Mouse (Mus musculus): ENCODE data around the gene Snrnp70. TPM values are rescaled to one million over a fixed set of nuclear protein-coding genes. Genes with fewer than 3 reads are reported as not detected.

Gene Snrnp70
- total RNA-seq, 2 experiments from 2014 or later, result 87.9 to 90.7 TPM

DNA sequence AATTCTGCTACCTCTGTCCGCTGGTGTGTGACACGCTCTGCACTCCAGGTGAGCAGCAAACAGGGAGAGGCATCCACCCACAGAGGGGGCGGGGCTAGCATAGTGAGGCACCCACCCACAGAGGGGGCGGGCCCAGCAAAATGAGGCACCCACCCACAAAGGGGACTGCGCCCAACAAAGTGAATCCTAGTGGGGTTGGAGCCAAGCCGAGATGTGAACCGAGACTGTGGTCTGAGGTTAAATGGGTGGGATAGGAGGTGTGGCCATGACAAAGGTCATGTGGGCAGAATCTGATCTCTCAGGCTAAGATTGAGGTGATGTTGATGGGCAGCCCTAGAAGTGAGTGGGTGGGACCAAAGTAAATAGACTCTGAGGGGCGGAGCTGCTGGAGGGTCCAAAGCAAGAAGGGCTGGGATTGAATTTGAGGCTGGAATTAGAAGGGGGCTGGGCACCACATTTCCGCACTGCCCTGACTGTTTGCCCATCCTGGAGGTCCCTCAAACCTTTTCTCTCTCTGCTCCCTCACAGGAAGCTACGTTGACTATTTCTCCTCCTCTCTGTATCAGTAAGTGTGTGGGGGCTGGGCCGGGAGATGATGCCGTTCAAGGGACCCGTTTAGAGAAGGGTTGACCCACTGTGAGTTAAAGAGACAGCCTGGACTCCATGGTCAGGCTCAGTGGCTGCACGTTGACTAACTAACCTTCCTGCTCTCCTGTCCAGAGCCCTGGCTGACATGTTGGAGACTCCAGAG lies 57.2 kb downstream of the Snrnp70 start:
- H3K27ac ChIP-seq, result peak overlapping the region; percentile 99
- DNase-seq, result peak; percentile 66
- peak overlapping the region; percentile 90 for H3K4me3 ChIP-seq
- TF ChIP-seq CTCF (IDR thresholded peaks at IDR 0.05), result no peak
- intact Hi-C loops (cut with DNase I), result no loop called here

DNA sequence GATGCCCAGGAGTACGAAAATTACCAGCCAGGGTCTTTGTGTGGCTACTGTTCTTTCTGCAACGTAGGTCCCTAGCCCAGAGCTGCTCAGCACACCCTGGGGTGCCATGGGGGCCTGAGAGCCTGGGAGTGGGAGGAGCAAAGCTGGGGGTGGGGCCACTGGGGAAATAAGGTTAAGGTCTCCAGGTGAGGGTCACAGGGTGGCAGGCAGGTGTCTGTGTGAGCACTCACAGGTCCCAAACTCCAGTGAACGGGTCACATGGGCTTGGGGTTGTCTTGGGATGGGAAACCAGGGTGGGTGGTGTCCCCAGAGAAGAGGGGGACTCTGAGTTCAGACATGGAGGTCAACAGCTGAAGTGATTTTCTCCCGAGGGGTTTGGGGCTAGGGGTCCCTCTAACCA lies 58.1 kb downstream of the Snrnp70 start:
- no peak for DNase-seq
- no peak for TF ChIP-seq CTCF (IDR thresholded peaks at IDR 0.05)
- intact Hi-C loops (cut with DNase I), result no loop called here
- Histone ChIP-seq H3K27ac (peak overlapping the region; percentile 99), H3K4me3 (peak overlapping the region; percentile 90)

DNA sequence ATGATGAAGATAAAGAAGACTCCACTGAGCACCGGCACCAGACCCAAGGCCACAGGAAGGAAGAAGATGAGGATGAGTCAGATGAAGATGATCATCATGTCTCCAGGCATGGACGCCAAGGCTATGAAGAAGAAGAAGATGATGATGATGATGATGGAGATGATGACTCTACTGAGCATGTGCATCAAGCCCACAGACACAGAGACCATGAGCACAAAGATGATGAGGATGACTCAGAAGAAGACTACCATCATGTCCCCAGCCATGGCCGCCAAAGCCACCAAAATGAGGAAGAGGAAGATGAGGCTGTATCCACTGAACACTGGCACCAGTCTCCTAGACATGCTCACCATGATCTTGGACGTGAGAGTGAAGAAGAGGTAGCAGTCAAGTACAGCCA lies 59.2 kb downstream of the Snrnp70 start:
- H3K27ac ChIP-seq, result peak overlapping the region; percentile 99
- intact Hi-C loops (cut with DNase I), result no loop called here
- TF ChIP-seq CTCF (IDR thresholded peaks at IDR 0.05), result no peak
- DNase-seq, result no peak
- H3K4me3 ChIP-seq, result peak overlapping the region; percentile 90

DNA sequence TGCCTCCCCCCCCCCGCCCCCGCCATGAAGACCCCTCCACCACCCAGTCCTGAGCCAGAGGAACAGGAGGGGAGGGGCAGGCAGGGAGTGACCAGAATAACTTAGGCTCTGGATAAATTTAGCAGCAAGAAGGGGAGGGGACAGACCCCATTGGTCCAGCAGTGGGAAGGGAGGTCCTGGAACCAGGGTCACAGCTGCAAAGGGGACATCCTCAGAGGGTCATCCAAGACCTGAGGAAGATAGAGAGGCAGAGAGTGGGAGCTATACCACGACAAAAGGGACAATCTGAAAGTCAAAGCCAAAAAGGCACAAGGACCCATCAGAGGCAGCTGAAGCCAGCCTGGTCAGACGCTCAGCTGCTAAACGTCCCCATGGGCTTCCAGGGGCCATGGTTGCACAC lies 60.5 kb downstream of the Snrnp70 start, which contains the start of gene Hrc:
Hrc (plus strand) TSS at position 235 of the 400 bp plus-strand sequence.
- no peak for TF ChIP-seq CTCF (IDR thresholded peaks at IDR 0.05)
- peak; percentile 84 for DNase-seq
- intact Hi-C loops (cut with DNase I), result no loop called here
- peak within 1 kb of the TSS; percentile 90 for H3K4me3 ChIP-seq
- peak within 1 kb of the TSS; percentile 99 for H3K27ac ChIP-seq

DNA sequence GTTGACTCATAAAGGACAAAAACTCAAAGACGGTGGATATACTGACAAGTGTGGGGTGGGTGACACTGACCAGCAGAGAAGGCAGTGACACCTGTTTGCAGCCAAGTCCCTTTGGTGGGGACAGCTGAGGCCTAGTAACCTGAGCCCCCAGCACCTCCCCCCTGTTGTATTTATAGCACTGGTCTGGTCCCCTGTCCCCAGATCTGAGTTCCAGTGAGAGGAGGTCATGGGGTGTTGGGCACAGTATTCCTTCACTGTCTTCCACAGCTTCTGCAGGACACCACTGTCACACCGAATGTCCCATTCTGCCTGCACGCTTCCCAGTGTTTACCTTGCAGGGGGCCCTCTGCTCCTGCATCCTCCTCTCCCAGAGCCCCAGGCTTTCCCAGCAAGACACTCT lies 60.9 kb downstream of the Snrnp70 start:
- H3K27ac ChIP-seq, result peak overlapping the region; percentile 99

DNA sequence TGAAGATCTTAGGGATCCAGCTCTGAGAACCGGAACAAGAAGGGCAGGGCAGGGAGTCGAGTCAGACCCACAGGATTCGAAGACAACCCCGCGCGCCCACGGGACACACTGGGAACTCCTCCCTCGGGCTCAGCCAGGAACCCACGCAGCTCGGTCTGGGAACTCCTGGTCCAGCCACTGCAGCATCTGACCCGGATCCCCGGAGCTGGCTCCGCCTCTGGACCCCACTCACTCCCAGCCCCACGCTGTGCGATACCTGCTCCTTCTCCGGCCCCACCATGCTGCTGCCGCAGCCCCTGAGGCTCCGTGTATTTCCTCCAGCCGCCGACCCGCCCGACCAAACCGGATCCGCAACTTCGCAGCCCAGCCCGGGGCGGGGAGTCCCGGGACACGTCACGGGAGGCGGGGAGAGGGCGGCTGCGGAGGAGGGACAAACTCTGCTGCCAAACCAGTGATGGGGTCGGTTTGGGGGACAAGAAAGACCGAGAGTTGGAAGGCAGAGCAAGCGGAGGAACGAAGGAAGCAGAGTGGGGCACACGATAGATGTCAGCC lies 62.0 kb downstream of the Snrnp70 start, which contains the start of gene Trpm4:
Trpm4 (minus strand) TSS at position 350 of the 552 bp plus-strand sequence.
- TF ChIP-seq CTCF (IDR thresholded peaks at IDR 0.05), result no peak
- peak within 1 kb of the TSS; percentile 90 for H3K4me3 ChIP-seq
- intact Hi-C loops (cut with DNase I), result no loop called here
- peak within 1 kb of the TSS; percentile 99 for H3K27ac ChIP-seq
- DNase-seq, result peak; percentile 96

More for the DNA sequence above, 60.9 kb downstream of the Snrnp70 start:
- intact Hi-C loops (cut with DNase I), result no loop called here
- DNase-seq, result peak; percentile 87
- TF ChIP-seq CTCF (IDR thresholded peaks at IDR 0.05), result no peak
- peak overlapping the region; percentile 90 for H3K4me3 ChIP-seq

DNA sequence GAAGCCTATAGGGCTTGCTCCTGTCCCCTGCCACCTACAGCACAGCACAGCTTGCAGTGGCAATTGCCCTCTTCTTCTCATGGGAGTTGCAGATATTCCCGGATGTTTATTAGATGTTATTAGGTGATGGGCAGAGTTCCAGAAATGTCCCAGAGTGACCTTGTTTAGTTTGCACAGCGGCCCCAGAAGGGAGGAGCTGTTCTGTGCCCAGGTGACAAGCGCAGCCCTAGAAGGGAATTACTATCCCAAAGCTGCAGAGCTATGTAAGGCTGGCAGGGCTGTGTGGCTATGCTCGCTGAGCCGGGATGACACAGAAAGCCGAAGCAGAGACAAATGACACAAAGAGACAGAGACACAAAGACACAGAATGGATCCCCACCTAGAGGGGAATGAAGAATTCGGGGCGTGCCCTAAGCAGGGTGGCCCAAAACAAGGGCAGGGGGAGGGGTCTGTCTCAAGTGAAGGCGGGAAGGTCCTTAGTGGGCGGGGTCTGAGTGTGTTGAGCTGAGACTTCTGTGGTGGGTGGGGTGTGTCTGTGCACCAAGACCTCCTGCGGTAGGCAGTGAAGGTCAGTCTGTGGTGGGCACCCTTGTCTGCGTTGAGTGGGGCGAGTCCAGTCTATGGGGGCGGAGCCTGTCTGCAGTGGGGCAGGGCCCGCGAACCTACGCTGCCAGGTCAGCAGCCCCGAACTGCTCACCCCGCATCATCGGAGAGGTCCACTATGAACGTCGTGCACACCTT lies 62.7 kb downstream of the Snrnp70 start:
- no peak for TF ChIP-seq CTCF (IDR thresholded peaks at IDR 0.05)
- Histone ChIP-seq H3K4me3 (peak overlapping the region; percentile 90), H3K27ac (peak overlapping the region; percentile 99)
- peak; percentile 65 for DNase-seq
- intact Hi-C loops (cut with DNase I), result no loop called here

DNA sequence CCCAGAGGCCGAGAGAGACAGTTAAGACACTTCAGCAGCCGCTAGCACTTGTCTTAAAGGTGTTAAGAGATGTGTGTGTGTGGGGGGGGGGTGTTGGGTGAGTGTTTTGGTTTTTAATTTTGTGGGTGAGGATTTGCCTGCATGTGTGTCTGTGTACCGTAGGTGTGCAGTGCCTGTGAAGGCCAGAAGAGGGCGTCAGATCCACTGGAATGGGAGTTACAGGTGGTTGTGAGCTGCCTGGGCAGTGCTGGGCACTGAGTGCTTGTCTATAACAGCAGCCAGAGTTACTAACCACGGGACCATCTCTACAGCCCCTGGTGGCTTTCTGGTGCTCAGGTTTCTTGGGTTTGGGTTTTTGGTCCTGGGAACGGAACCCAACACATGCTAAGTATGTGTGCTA lies 64.0 kb downstream of the Snrnp70 start:
- no peak for DNase-seq
- H3K4me3 ChIP-seq, result no peak overlapping the region
- intact Hi-C loops (cut with DNase I), result no loop called here
- peak; percentile 29; the same call in 1 of the 2 replicates for TF ChIP-seq CTCF (IDR thresholded peaks at IDR 0.05)
- H3K27ac ChIP-seq, result peak overlapping the region; percentile 99; the same call in 1 of the 2 replicates

DNA sequence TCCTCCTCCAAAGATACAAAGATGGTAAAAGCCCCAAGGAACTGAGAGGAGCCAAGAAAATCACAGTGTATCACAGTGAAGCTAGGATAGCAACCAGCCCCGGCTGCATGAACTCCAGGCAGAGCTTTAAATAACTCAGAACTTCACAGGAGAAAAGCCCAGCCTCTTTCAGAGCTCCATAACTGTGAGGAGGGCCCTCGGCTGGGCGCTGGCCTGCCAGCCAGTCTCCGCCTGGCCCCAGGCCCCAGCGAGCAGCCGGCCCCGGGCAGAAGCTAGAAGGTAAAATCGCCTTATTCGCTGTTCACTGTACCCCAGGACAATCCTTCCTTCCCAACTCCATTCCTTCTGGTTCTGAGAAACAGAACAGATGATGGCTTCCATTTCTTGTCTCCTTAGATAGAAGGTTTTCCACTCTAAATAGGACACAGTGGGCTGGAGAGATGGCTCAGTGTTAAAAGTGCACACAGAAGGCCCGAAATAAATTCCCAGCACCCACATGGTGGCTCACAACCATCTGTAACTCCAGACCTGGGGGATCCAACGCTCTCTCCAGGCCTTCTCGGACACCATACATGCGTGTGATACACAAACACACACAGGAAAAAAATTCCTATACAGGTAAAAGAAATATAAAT lies 66.6 kb downstream of the Snrnp70 start:
- Histone ChIP-seq H3K4me3 (peak overlapping the region; percentile 45), H3K27ac (peak overlapping the region; percentile 86)
- intact Hi-C loops (cut with DNase I), result no loop called here
- TF ChIP-seq CTCF (IDR thresholded peaks at IDR 0.05), result no peak
- peak; percentile 72 for DNase-seq

Other genes starting within 250 kb of the Snrnp70 start
- 10 to 100 TPM; 34.7 to 39.7 TPM for gene Pih1d1, start 241.4 kb downstream of the Snrnp70 start, total RNA-seq (2021)
- 10 to 100 TPM; 11.6 to 15.1 TPM for gene Aldh16a1, start 241.2 kb downstream of the Snrnp70 start, total RNA-seq (2021)
- gene Slc17a7, start 231.8 kb downstream of the Snrnp70 start, total RNA-seq (2021), result under 1 TPM; 0.31 to 0.36 TPM
- not detected for gene Gfy, start 216.2 kb downstream of the Snrnp70 start, total RNA-seq (2021)
- gene Pth2, start 214.7 kb downstream of the Snrnp70 start, total RNA-seq (2021), result not detected
- gene Ccdc155, start 190.8 kb downstream of the Snrnp70 start, total RNA-seq (2021), result not detected
- gene Dkkl1, start 183.6 kb downstream of the Snrnp70 start, total RNA-seq (2021), result not detected
- 1 to 10 TPM; 2.6 to 4.1 TPM for gene Tead2, start 180.0 kb downstream of the Snrnp70 start, total RNA-seq (2021)
- 1 to 10 TPM in 1 of 2 experiments, under 1 TPM in 1; 0.69 to 1.3 TPM for gene Cd37, start 156.6 kb downstream of the Snrnp70 start, total RNA-seq (2021)
- gene Slc6a16, start 154.7 kb downstream of the Snrnp70 start, total RNA-seq (2021), result not detected
- not detected for gene Slc6a21, start 118.2 kb downstream of the Snrnp70 start, total RNA-seq (2021)
- 10 to 100 TPM; 33.9 to 34.7 TPM for gene Trpm4, start 62.0 kb downstream of the Snrnp70 start, total RNA-seq (2021)
- gene Hrc, start 60.5 kb downstream of the Snrnp70 start, total RNA-seq (2021), result 1,000 to 10,000 TPM in 1 of 2 experiments, 100 to 1,000 TPM in 1; 818 to 1,018 TPM
- under 1 TPM; 0.08 to 0.10 TPM for gene Ppfia3, start 28.7 kb downstream of the Snrnp70 start, total RNA-seq (2021)
- not detected for gene Lin7b, start 25.2 kb downstream of the Snrnp70 start, total RNA-seq (2021)
- 10 to 100 TPM; 68.4 to 95.8 TPM for gene Kcna7, start 9.9 kb upstream of the Snrnp70 start, total RNA-seq (2021)
- 1 to 10 TPM; 3.6 to 4.9 TPM for gene Ntf5, start 18.0 kb upstream of the Snrnp70 start, total RNA-seq (2021)
- under 1 TPM; 0.51 to 0.73 TPM for gene Lhb, start 25.1 kb upstream of the Snrnp70 start, total RNA-seq (2021)
- gene Gys1, start 39.1 kb upstream of the Snrnp70 start, total RNA-seq (2021), result 100 to 1,000 TPM; 279 to 365 TPM
- gene Ruvbl2, start 42.4 kb upstream of the Snrnp70 start, total RNA-seq (2021), result 10 to 100 TPM; 18.2 to 28.1 TPM
- gene Ftl1, start 64.1 kb upstream of the Snrnp70 start, total RNA-seq (2021), result 100 to 1,000 TPM; 122 to 149 TPM
- gene Bax, start 71.2 kb upstream of the Snrnp70 start, total RNA-seq (2021), result 10 to 100 TPM; 17.6 to 18.4 TPM
- under 1 TPM in 1 of 2 experiments, not detected in 1; 0.39 TPM for gene Tulp2, start 86.1 kb upstream of the Snrnp70 start, total RNA-seq (2021)
- gene Gm45808, start 91.1 kb upstream of the Snrnp70 start, total RNA-seq (2021), result 1 to 10 TPM; 5.5 to 8.4 TPM
- gene Dhdh, start 93.1 kb upstream of the Snrnp70 start, total RNA-seq (2021), result 10 to 100 TPM; 13.1 to 22.9 TPM
- 10 to 100 TPM; 55.1 to 61.8 TPM for gene Nucb1, start 114.7 kb upstream of the Snrnp70 start, total RNA-seq (2021)
- gene Ppp1r15a, start 130.5 kb upstream of the Snrnp70 start, total RNA-seq (2021), result 10 to 100 TPM; 28.3 to 28.5 TPM
- gene Plekha4, start 130.6 kb upstream of the Snrnp70 start, total RNA-seq (2021), result 1 to 10 TPM; 3.4 to 3.5 TPM
- 1 to 10 TPM; 1.0 to 1.3 TPM for gene Hsd17b14, start 159.2 kb upstream of the Snrnp70 start, total RNA-seq (2021)
- 100 to 1,000 TPM in 1 of 2 experiments, 10 to 100 TPM in 1; 91.4 to 106 TPM for gene Bcat2, start 174.4 kb upstream of the Snrnp70 start, total RNA-seq (2021)
- gene Fgf21, start 219.7 kb upstream of the Snrnp70 start, total RNA-seq (2021), result not detected
- gene Fut1, start 221.5 kb upstream of the Snrnp70 start, total RNA-seq (2021), result not detected
- gene Izumo1, start 226.1 kb upstream of the Snrnp70 start, total RNA-seq (2021), result under 1 TPM in 1 of 2 experiments, not detected in 1; 0.20 TPM
- gene Rasip1, start 231.7 kb upstream of the Snrnp70 start, total RNA-seq (2021), result 1 to 10 TPM; 5.7 to 8.0 TPM
- gene Mamstr, start 244.2 kb upstream of the Snrnp70 start, total RNA-seq (2021), result 10 to 100 TPM; 18.7 to 44.9 TPM